ENCODE assay signal across 8 mouse cellular contexts in the genomic region with DNA sequence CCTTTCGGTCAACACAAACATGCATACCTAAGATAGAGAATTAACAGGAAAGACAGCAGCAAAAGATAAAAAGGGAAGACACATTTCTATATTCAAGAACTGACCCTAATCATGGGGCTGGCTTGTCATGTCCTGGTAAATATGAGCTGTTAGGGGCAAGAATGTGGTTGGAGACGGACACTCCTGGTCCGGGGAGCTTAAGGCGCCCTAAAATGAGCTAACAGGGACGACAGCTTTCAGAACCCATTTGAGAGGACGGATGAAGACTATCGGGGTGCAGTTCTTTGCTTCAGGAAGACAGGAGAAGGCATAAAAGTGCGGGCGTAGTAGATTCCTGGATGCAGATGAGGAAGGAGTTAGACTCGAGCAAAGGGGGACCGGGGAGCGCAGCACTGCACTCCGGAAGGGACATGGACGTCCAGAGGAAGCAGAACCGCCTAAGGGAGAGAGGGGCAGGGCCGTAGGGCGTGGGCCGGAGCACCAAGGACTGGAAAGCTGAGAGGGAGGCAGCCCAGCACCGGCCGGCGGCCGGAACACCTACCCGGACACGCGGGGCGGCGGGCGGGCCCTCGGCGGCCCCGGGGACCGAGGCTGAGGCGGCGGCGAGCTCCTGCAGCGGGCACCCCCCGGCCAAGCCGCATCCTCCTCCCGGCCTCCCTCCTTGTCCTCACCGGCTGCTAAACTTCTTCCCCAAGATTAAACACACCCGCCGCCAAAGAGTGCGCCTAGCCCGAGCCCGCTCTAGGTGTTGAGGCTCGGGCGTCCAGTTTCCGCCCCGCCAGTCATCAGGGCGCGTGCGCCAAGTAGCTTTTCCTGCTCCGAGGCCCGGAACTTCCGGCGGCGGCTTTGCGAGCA. TPM values are rescaled to one million over a fixed set of nuclear protein-coding genes. Genes with fewer than 3 reads are reported as not detected.
A peak's percentile ranks its signal among the peaks of the same experiment; 100 is the strongest.
DNase-seq lines count a peak whose midpoint lies in the region; ATAC-seq and TF ChIP-seq lines count a peak whose summit lies in the region.

Gene Spopl, minus strand, starts transcription at position 805 of the 855 bp plus-strand sequence.

- H3K9me3 ChIP-seq in E14TG2a.4 (ENCODE audit: low read length): peaks cover 6% of the 10 kb centered on the region
- no peaks in the 10 kb centered on the region for H3K9me3 ChIP-seq in forebrain, embryonic 12.5 days
- H3K9me3 ChIP-seq in heart, postnatal 0 days (replicated peaks; ENCODE audit: control insufficient read depth, low read length): no peaks in the 10 kb centered on the region
- no peaks in the 10 kb centered on the region for H3K9me3 ChIP-seq in liver, embryonic 14.5 days (ENCODE audit: control insufficient read depth, low read length)
- no peaks in the 10 kb centered on the region for H3K9me3 ChIP-seq in stomach, embryonic 15.5 days

- 2% methylated on average over 51 of the region's 58 CpGs for WGBS in forebrain, embryonic 12.5 days
- 1% methylated on average over 57 of the region's 58 CpGs for WGBS in heart, postnatal 0 days
- under 1% methylated on average over 46 of the region's 58 CpGs for WGBS in liver, embryonic 14.5 days (ENCODE audit: insufficient replicate concordance)
- WGBS in stomach, embryonic 15.5 days: 1% methylated on average over 58 of the region's 58 CpGs

- no peaks in the 10 kb centered on the region for H3K27me3 ChIP-seq in E14TG2a.4 (ENCODE audit: insufficient read depth, low read length)
- H3K27me3 ChIP-seq in forebrain, embryonic 12.5 days: peaks cover 13% of the 10 kb centered on the region; the same call in 1 of the 2 replicates
- no peaks in the 10 kb centered on the region for H3K27me3 ChIP-seq in heart, postnatal 0 days (ENCODE audit: control insufficient read depth, insufficient read depth, low read length)
- H3K27me3 ChIP-seq in liver, embryonic 14.5 days (ENCODE audit: control insufficient read depth, insufficient read depth, low read length): no peaks in the 10 kb centered on the region
- no peaks in the 10 kb centered on the region for H3K27me3 ChIP-seq in stomach, embryonic 15.5 days (replicated peaks)

- H3K4me2 ChIP-seq in forebrain, embryonic 12.5 days: peak within 1 kb of the TSS; percentile 83
- H3K4me2 ChIP-seq in heart, postnatal 0 days (ENCODE audit: low read depth, low read length): peak within 1 kb of the TSS; percentile 69
- H3K4me2 ChIP-seq in liver, embryonic 14.5 days (ENCODE audit: low read depth): peak within 1 kb of the TSS; percentile 89
- H3K4me2 ChIP-seq in stomach, embryonic 15.5 days: peak within 1 kb of the TSS; percentile 51

- peak within 1 kb of the TSS; percentile 90 for H3K4me3 ChIP-seq in E14TG2a.4 (replicated peaks; ENCODE audit: low read length)
- peak within 1 kb of the TSS; percentile 94 for H3K4me3 ChIP-seq in forebrain, embryonic 12.5 days (replicated peaks)
- H3K4me3 ChIP-seq in heart, postnatal 0 days (ENCODE audit: low read depth, low read length): peak within 1 kb of the TSS; percentile 91
- H3K4me3 ChIP-seq in liver, embryonic 14.5 days (ENCODE audit: insufficient read depth in 1 of 2, low read depth in 2 of 2, low read length in 2 of 2): peak within 1 kb of the TSS; percentile 95 to 97
- peak within 1 kb of the TSS; percentile 87 for H3K4me3 ChIP-seq in stomach, embryonic 15.5 days (replicated peaks)

- H3K27ac ChIP-seq in forebrain, embryonic 12.5 days: peak within 1 kb of the TSS; percentile 66
- H3K27ac ChIP-seq in heart, postnatal 0 days (ENCODE audit: low read depth): peak within 1 kb of the TSS; percentile 91
- peak within 1 kb of the TSS; percentile 74 for H3K27ac ChIP-seq in liver, embryonic 14.5 days
- H3K27ac ChIP-seq in stomach, embryonic 15.5 days: peak within 1 kb of the TSS; percentile 87

- TF ChIP-seq EP300 in heart, postnatal 0 days (IDR thresholded peaks at IDR 0.05; ENCODE audit: low read depth): no peak
- TF ChIP-seq EP300 in liver, embryonic 14.5 days (IDR thresholded peaks at IDR 0.05; ENCODE audit: low read depth): no peak

- peak; percentile 95 for ATAC-seq in forebrain, embryonic 12.5 days (ENCODE audit: low FRiP score)
- ATAC-seq in heart, postnatal 0 days (ENCODE audit: insufficient read depth, low read depth): peak; percentile 87
- ATAC-seq in liver, embryonic 14.5 days (ENCODE audit: insufficient read depth): peak; percentile 88
- peak; percentile 94 for ATAC-seq in stomach, embryonic 15.5 days (ENCODE audit: insufficient read depth, low FRiP score, low read depth)

- TF ChIP-seq CTCF in E14TG2a.4 (conservative IDR thresholded peaks at IDR 0.05; ENCODE audit: low read length): no peak
- no peak for TF ChIP-seq CTCF in heart, postnatal 0 days (IDR thresholded peaks at IDR 0.05; ENCODE audit: low read depth)
- no peak for TF ChIP-seq CTCF in liver, embryonic 14.5 days (IDR thresholded peaks at IDR 0.05; ENCODE audit: low read depth)

- H3K4me1 ChIP-seq in E14TG2a.4 (replicated peaks; ENCODE audit: low read depth, low read length): peaks cover 8% of the 10 kb centered on the region
- H3K4me1 ChIP-seq in forebrain, embryonic 12.5 days: peaks cover 15% of the 10 kb centered on the region
- peaks cover 8% of the 10 kb centered on the region for H3K4me1 ChIP-seq in heart, postnatal 0 days (ENCODE audit: control insufficient read depth, insufficient read depth)
- peaks cover 9 to 14% of the 10 kb centered on the region in 2 experiments for H3K4me1 ChIP-seq in liver, embryonic 14.5 days (replicated peaks; ENCODE audit: control insufficient read depth in 2 of 2, insufficient read depth in 2 of 2, low read length in 1 of 2)
- peaks cover 6% of the 10 kb centered on the region; the same call in 1 of the 2 replicates for H3K4me1 ChIP-seq in stomach, embryonic 15.5 days

- DNase-seq in c-Kit-positive CD71-positive TER-119-positive erythroid progenitor cells, embryonic 14.5 days (ENCODE audit: low spot score): peak; percentile 75
- peak; percentile 39 for DNase-seq in heart, postnatal 0 days (ENCODE audit: low spot score)
- peak; percentile 90 to 93 for DNase-seq in kidney, postnatal 36 days
- DNase-seq in liver, embryonic 14.5 days (ENCODE audit: low read depth in 3 of 3, low spot score in 3 of 3): peak; percentile 62 to 70 (median 69)
- DNase-seq in neural tube, embryonic 10.5 days (ENCODE audit: extremely low spot score, low spot score): peak; percentile 83

- H3K36me3 ChIP-seq in E14TG2a.4 (ENCODE audit: insufficient read depth, low read length): 0 out of 2 replicates have a peak, but pooled peaks cover 4% of the 10 kb centered on the region
- no peaks in the 10 kb centered on the region for H3K36me3 ChIP-seq in forebrain, embryonic 12.5 days (replicated peaks)
- no peaks in the 10 kb centered on the region for H3K36me3 ChIP-seq in heart, postnatal 0 days (replicated peaks; ENCODE audit: control insufficient read depth, insufficient read depth, low read length)
- H3K36me3 ChIP-seq in liver, embryonic 14.5 days (replicated peaks; ENCODE audit: control insufficient read depth, insufficient read depth, low read depth): no peaks in the 10 kb centered on the region
- H3K36me3 ChIP-seq in stomach, embryonic 15.5 days: no peaks in the 10 kb centered on the region

- H3K9ac ChIP-seq in forebrain, embryonic 12.5 days: peak within 1 kb of the TSS; percentile 95
- H3K9ac ChIP-seq in heart, postnatal 0 days (replicated peaks; ENCODE audit: low read depth, low read length): peak within 1 kb of the TSS; percentile 90
- H3K9ac ChIP-seq in liver, embryonic 14.5 days (replicated peaks): peak within 1 kb of the TSS; percentile 91
- peak within 1 kb of the TSS; percentile 91 for H3K9ac ChIP-seq in stomach, embryonic 15.5 days

RNA-seq across cellular contexts. Expression of gene Spopl, which starts in this region (rescaled TPM):
- 11.6 and 13.3 TPM in 2 replicates for polyA plus RNA-seq in forebrain, embryonic 12.5 days (2016; fragmentation: Nextera tagmentation; extraction: Ambion mirVana)
- 16.7 and 21.9 TPM in 2 replicates for total RNA-seq in heart, postnatal 0 days (2014; rRNA removed; ENCODE audit: low replicate concordance)
- polyA plus RNA-seq in heart, postnatal 0 days (2015; fragmentation: Nextera tagmentation; extraction: Ambion mirVana): 6.6 TPM in 2 replicates
- 2.3 and 3.2 TPM in 2 replicates for polyA plus RNA-seq in liver, embryonic 14.5 days (2012; rRNA removed)
- polyA plus RNA-seq in liver, embryonic 14.5 days (2014; fragmentation: Nextera tagmentation; extraction: Ambion mirVana): 7.2 and 7.7 TPM in 2 replicates
- polyA plus RNA-seq in stomach, embryonic 15.5 days (2015; fragmentation: Nextera tagmentation; extraction: Ambion mirVana): 10.9 and 13.5 TPM in 2 replicates

Comparison
In these comparisons a context has a peak if more than half of its experiments do, and no peak if none do; other contexts are left out.
1. Peak in every context shown above with its lines: DNase-seq, ATAC-seq, H3K4me3 ChIP-seq and H3K27ac ChIP-seq.
2. DNase-seq: peak in every context shown above with its lines; median percentile 92 in kidney, postnatal 36 days; 83 in neural tube, embryonic 10.5 days; 75 in c-Kit-positive CD71-positive TER-119-positive erythroid progenitor cells, embryonic 14.5 days; 69 in liver, embryonic 14.5 days; 39 in heart, postnatal 0 days.